Mouse (Mus musculus): ENCODE data around the gene Tgm2.

DNA sequence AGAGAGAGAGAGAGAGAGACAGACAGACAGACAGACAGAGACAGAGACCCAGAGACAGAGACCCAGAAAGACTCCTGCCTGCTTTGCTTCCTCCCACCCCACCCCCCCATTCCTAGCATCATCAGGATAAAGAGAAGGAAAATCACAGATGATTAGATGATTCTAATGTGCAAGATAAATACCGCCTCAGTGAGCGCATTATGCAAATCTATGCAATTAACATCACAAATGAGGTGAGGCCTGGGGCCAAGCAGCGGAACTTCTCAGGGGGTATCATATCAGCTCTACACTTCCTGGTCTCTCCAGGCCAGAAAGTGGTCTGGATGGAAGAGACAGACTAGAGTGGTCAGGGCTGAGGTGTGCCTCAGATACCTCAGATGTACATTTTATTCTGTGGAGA is 31.3 kb upstream of the Tgm2 start:
- TF ChIP-seq CTCF (IDR thresholded peaks at IDR 0.05; ENCODE audit: low read depth) (no peak), EP300 (IDR thresholded peaks at IDR 0.05; ENCODE audit: low read depth) (no peak)

Measured in liver, embryonic 14.5 days (tissue).